Mouse (Mus musculus) spleen, postnatal 14 days (tissue): Measurements from ENCODE around the gene Bax.
"Not testable (repeated sequence)": the region's sequence is repeated elsewhere in the genome, so short reads cannot be mapped to it uniquely, and the experiment has no call there.

Source experiments
- DNase-seq, 2 experiments: peaks; one replicate each; pipeline ENCODE4 v3.0.0; 2021 to 2022; ENCODE audit warnings: low spot score in 2 of 2

Bax gene

DNA sequence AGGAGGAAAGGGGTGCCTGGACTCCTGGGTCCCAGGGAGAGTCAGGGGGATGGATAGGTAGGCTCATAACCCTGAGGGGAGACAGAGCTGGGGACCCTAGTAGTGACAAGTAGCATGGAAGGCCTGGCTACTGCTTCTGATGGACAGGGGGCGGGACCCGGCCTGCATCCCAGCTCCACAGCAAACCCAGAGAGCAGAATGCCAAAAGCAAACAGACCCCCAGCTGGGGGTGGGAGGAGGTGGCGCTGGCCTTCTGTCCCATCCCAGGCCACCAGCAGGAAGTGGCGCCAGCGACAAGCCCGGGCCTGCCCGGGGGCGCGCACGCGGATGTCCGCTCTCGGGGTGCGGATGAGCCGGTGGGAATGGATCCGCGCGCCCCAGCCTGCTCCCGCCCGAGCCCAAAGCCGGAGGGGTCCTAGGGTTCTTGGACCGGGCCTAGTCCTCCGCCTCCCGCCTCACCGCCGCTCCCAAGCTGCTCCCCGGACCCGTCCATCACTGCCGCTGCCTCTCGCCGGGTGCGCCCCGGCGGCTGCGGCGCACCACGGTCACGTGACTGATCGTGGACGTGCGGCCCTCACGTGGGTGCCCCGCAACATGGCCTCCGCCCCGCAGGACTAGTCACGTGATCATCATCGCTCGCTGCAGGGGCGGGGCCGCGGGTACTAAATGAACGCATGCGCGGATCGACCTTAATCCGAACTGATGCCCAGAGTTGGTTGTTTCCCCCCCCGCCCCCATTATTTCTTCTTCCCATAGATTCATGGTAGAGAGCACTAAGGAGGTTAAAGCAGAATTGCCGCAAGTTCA, at the start of gene Bax:
Gene Bax, minus strand, starts transcription at position 616 of the 807 bp plus-strand sequence.
- peak; percentile 86 to 92 for DNase-seq

DNA sequence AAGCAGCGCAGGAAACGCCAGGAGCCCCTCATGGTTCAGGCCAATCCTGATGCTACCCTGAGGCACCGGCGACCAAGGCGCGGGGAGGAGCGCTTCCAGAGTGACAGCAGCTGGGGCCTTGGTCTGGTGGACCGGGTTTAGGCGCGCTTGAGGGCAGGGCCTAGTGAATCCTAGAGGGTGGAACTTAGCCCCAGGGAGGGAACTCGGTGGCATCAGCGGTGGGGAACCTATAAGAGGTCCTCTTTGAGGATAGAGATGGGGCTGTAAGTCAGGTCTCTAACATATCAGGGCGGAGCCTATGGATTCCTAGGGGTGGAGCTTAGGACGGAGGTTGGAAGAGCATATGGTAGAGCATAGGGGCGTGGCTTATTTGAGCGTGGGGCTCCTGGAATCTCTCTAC, 48.7 kb upstream of the Bax start:
- DNase-seq: no peak

- DNase-seq: no peak
Observed at GRCm38 (mm10) chr7:45514411-45514810, 47.7 kb upstream of the Bax start.

GRCm38 (mm10) chr7:45509912-45510787, 43.5 kb upstream of the Bax start, which contains the start of gene Nucb1:
Gene Nucb1, minus strand, starts transcription at chr7:45510406.
- DNase-seq: peak; percentile 88

- DNase-seq: peak in 1 of 2 experiments; percentile 13
Observed at GRCm38 (mm10) chr7:45509181-45509882, 42.6 kb upstream of the Bax start.

DNA sequence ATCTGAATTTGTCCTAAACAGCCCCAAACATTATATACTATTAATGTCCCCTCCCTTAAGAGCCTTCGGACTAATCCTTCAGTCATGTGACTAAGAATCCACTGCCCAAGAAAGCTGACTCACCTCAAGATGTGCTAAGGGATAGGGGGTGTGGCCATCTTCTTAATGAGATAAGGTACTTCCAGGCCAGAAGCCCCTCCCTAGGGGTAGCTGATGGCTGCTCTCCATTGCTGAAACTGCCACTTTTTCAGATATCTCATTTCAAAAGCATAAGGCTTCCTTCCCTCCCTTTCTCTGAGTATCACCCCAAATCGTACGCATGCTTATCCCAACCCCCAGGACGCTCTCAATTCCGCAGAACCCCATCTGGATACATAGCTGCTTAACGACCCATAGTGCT, 41.9 kb upstream of the Bax start:
- peak in 1 of 2 experiments; percentile 26 for DNase-seq

DNA sequence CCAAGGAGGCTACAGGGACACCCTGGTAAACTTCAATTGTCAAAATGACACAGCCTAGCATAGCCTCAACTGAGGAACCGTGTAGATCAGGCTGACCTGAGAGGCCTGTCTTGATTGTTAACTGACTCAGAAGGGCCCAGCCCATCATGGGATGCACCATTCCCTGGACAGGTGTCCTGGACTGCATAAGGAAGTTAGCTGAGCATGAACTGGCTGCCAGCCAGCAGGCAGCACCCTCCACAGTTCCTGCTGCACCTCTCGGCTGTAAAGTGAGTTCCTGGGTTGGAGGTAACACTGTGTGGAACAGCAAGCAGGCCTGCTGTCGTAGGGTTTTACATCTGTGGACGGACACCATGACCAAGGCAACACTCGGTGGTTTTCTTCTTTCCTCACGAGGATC, 40.9 kb upstream of the Bax start:
- no peak for DNase-seq

DNA sequence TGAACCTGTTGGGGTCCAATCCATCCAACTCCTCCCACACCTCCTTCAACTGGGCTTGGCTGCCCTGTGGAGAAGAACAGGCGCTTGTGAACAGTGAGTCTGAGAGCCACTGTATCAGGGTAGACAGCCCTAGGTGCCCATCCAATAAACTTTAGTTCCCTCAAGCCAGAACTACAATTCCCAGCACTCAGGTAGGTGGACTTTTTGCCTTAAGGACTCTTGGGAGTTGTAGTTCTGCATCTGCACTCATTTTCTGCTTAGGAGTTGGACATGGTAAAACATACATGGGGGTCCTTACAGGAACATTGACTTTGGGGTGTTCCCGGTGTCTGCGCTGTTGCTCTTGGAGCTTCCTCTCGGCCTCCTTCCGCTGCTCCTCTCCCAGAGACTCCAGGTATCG, 31.7 kb upstream of the Bax start:
- no peak for DNase-seq

DNA sequence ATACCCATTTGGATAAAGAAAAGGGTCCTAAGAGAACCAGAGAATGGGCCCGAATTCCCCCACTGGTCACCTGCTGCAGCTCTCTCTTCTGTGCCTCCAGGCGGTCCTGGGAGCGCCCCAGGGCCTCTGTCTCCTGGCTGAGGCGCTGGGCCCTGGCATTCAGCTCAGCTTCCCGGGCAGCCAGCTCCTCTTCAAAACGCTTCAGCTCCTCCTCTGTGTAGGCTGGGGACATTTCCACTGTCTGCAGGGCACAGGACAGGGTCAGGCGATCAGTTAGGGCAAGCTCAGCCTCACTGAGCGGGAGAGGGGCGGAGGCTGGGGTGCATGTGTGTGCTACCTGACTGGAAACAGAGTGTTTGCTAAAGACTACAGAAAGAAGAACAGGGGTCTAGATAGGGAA, 27.9 kb upstream of the Bax start:
- DNase-seq: no peak

DNA sequence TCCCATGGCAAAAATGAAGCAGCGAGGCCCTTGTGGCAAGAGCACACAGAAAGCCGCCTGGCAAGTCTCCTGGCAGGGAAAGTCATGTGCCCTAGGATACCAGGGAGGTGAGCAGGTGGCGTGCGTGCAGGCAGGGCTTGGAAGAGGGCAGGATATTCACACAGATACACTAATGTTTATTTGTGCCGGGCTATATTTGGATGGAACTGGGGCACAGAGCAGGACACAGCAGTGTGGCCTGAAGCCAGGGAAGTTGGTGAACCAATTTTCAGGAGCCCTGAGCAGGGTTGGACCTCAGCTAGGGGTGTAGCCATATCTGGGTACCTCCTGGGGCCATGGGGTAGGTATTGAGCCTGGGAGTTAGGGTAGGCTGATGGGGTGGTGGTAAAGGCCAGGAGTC, 26.3 kb upstream of the Bax start:
- DNase-seq: no peak

DNA sequence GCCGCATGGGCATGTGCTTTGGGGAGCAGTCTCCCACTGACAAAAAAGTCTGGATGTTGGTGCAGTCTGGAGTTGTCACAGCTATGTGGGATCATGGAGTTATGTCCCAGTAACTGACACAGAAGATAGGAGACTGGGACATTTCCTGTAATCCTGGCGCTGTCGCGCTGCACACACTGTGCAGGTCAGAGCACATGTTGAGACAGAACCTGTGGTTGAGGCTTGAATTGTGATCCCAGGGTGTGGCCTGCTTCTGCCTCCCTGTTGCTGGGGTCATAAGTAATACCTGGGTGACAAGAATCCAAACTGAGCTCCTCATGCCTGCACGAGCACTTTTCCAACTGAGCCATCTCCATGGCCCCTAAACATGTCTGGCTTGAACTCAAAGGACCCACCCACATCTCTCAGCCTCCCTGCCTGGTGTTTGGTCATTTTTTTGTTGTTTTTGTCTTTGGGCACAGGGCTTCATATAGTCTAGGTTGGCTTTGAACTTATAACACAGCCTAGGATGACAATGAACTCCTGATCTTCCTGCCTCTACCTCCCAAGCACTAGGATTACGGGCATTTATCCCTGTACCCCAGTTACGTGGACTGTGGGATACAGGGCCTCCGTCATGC, 25.6 kb upstream of the Bax start:
- DNase-seq: no peak

DNA sequence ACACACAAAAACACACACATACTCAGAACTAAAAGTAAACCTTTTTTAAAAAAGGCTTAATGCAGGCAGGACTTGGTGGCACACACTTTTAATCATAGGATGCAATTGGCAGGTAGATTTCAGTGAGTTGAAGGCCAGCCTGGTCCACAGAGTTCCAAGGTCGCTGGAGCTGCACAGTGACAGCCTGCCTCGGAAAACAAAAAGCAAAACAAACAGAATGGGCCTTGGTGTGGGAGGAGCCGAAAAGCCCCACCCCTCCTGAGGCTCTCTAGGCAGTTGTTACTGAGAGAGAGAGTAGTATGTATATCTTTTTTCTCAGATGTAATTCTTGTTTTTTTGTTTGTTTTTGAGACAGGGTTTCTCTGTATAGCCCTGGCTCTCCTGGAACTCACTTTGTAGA, 24.6 kb upstream of the Bax start:
- DNase-seq: no peak

DNA sequence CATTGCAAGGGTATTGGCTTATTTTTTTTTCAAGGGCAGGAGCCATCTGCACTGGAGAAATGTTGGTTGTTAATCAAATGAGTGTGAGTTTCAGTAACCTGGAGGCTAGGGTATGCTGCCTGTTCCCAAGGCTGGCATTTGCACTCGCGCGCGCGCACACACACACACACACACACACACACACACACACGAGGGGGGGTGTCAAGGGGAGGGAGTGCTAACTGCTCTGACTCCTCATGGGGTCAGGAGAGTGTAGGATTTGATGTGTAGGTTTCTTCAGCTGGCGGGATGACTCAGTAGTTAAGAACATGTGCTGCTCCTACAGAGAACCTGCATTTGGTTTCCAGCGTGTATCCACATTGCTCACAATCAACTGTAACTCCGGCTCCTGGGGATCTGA, 24.1 kb upstream of the Bax start:
- DNase-seq: no peak

- no peak for DNase-seq
Observed at GRCm38 (mm10) chr7:45489578-45489977, 22.9 kb upstream of the Bax start.

DNA sequence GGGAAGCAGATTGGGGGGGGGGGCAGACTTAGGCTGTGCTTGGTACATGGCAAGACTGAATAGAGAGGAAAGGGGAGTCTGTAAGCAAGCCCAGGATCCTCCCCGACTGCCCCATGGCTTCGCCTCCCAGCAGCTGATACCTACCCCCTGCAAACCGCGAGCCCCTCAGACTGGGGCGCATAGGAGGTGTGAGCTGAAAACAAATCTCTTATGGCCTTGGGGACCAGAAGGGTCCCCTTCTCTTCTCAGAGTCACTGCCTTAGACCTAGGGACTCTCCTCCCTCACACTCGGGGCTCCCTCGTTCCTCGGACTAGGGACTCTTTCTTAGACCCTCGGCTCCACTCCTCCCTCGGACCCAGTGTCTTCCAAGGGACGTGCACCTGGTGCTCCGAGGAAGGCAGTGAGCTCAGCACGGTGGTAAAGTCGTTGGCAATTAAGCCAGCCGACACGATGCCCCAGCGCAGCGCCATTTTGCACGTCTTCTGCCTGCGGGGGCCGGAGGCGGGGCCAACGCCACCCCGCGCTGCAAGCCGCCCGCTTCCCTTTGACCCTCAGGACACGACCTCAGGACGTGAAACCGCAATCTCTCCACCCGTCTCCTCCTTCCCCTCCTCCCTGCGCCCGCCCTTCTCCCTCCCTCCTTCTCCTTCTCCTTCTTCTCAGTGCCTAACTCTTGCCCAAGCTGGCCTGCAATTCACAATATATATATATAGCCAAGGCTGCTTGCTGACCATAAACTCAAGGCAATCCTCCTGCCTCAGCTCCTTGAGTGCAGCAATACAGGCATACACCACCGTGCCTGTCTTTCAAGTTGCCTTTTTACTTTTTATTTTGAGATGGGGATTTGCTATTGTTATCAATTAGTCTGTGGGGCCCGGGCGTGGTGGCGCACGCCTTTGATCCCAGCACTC, 21.9 kb upstream of the Bax start, which contains the start of gene Dhdh:
Gene Dhdh, minus strand, starts transcription at position 513 of the 912 bp plus-strand sequence.
- DNase-seq: peak; percentile 32 to 37

DNA sequence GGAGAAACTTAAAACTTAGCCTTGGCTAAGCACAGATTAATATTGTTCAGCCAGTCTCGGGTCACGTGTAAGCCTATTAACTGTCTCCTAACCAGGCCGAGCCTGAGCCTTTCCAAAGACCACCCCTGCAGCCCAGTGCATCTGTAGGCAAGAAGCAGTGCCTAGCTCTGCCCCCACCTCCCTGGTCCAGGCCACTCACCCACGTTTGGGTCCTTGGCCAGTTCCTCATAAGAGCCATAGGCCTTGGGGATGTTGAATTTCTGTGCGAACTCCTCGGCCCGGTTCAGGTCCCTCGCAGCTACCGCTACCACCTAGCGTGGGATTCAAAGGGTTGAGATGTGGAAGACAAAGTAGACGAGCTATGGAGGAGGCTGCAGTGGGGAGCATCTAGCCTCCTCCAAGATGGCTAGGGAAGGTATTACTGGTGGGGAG, 21.2 kb upstream of the Bax start:
- no peak for DNase-seq

DNA sequence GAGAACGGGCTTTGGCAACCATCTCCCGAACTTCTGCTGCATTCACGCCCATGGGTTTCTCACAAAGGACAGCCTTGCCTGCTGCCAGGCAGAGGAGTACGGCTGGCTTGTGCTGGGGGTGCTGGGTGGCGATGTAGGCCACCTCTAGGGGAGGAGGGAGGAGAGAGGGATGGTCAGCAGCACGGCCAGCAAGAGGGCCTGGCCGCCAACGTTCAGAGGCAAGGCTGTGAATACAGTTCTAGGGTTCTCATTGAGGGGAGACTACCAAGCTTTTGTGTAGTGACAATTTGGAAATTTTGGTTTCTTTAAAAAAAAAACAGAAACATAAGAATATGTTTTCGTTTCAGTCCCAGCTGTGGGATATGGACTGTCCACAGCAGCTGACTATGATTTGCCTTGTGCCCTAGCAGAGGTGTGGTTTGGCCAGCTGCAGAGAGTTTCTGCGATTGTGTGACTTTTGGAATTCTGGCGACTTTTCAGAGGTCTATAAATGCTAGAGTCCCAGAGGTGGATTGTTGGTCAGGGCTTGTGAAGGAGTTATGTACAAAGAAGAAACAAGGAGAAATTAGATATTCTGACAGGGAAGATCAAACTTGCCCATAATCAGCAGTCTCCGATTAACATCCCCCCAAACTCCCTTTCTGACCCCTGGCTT, 20.2 kb upstream of the Bax start, which contains the start of gene Gm45808:
Gene Gm45808, minus strand, starts transcription at position 51 of the 655 bp plus-strand sequence.
- DNase-seq: no peak

DNA sequence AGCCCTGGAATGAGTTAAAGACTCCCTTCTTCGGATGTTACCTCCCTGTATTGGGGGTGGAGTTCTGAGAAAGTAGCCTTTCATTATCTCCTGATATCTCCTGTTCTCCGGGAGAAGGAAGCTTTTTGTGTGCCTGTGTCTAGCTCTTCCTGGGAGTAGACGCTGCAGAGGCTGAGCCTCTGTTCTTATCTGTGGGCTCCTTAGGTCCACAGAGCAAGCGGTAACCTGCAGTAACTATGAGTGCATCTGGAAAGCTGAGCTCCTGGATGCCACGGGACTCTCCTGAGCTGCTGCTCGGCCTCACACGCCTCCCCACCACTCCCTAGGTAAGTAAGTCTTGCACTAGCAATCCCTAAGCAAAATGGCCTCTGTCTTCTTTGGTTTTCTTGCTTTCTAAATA, 19.5 kb upstream of the Bax start:
- DNase-seq: no peak

DNA sequence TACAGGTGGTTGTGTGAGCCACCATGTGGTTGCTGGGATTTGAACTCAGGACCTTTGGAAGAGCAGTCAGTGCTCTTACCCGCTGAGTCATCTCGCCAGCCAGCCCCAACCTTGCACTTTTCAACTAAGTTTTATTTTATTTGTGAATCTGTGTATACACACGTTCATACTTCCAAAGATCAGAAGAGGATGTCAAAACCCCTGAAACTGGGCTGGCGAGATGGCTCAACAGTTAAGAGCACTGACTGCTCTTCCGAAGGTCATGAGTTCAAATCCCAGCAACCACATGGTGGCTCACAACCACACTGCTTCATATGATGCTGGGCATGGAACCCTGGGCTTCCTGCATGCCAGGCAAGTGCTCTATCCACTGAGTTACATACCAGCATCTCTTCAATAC, 18.3 kb upstream of the Bax start:
- DNase-seq: not testable (repeated sequence)

- no peak for DNase-seq
Observed at GRCm38 (mm10) chr7:45482166-45482565, 15.5 kb upstream of the Bax start.
